Mouse (Mus musculus) lung, postnatal 25 days (tissue): ENCODE data around the gene Dbil5.
"Not testable (repeated sequence)": the region's sequence is repeated elsewhere in the genome, so short reads cannot be mapped to it uniquely, and the experiment has no call there.

Experiments used
- DNase-seq: peaks from one replicate; pipeline ENCODE4 v3.0.0; 2022; ENCODE audit warnings: low spot score

Dbil5 gene

DNA sequence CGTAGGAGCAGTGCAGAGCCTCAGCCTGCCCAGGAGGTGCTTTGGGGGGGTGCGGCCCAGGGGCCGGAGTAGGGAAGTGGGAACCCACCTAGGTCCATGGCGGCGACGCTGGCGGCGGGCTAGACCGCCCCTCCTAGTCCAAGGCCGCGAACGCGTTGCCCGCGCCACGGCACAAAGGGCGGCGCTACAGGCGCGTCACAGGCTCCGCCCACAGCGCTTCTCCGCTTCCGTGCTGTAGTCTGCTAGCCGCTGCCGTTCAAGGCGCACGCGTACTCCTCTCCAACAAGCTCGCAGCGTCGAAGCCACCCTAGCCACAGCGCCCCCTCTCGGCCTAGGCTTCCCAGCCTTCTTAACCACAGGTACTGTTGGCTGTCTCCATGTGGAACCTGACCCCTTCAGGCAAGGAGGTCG lies at the start of gene Dbil5, which contains the start of gene Gemin4:
Gene Dbil5, plus strand, starts transcription at position 219 of the 411 bp plus-strand sequence.
Gene Gemin4, minus strand, starts transcription at position 275 of the 411 bp plus-strand sequence.
- peak; percentile 98 for DNase-seq

GRCm38 (mm10) chr11:76168976-76169375 lies 48.4 kb upstream of the Dbil5 start:
- no peak for DNase-seq

- no peak for DNase-seq
Measured at GRCm38 (mm10) chr11:76170207-76170606, 47.2 kb upstream of the Dbil5 start.

- no peak for DNase-seq
Measured at GRCm38 (mm10) chr11:76178726-76179494, 38.5 kb upstream of the Dbil5 start.

- DNase-seq, result peak; percentile 91
Measured at GRCm38 (mm10) chr11:76179495-76180145, 37.8 kb upstream of the Dbil5 start, which contains the start of the genes Vps53 and Fam57a. TSS of gene Vps53 (minus strand) at chr11:76179647. TSS of gene Fam57a (plus strand) at chr11:76179671.

DNA sequence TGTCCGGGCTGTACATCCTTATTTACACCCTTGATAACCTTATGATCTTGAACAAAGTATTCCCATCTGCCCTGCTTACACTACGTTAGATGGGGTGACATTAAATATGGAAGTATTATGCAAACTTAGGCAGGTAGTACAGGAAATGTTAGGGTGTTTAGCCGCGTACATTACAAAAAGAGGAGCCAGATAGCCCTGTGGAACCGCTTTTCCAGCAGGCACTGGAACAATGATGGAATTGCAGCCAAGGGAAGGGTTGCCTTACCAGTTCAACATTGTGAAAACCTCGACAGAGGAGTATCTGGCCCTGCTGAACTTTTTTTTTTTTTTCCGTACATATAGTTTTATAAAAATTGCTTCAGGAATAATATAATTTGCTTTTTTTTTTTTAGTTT lies 37.3 kb upstream of the Dbil5 start:
- DNase-seq, result peak; percentile 8

GRCm38 (mm10) chr11:76183745-76184144 lies 33.7 kb upstream of the Dbil5 start:
- no peak for DNase-seq

GRCm38 (mm10) chr11:76186908-76187307 lies 30.5 kb upstream of the Dbil5 start:
- no peak for DNase-seq

- no peak for DNase-seq
Measured at GRCm38 (mm10) chr11:76196275-76196976, 21.0 kb upstream of the Dbil5 start.

DNA sequence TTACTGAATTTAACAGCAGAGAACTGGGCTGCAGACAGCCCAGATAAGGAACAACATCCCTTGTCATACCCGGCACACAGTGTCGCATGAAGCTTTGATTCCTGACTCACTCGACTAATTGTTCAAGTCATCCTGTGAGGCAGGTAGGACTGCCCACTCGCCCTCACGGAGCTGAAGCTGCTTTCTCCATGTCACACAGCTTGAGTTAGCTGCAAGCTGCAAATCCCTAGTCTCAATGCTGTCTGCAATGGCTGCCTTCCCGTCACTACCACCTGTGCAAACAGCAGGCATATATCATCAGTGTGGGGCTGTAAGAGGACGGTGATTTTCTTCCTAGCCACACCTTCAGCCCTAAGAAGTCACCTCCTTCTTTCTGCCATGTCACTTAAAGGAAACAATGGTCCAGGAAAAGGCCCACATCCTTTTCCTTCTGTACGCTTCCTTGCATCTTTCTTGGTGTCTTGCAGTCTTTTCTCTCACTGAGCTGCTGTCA lies 20.4 kb upstream of the Dbil5 start:
- no peak for DNase-seq

GRCm38 (mm10) chr11:76201761-76202674 lies 15.4 kb upstream of the Dbil5 start:
- DNase-seq, result peak; percentile 88

- DNase-seq, result no peak
Measured at GRCm38 (mm10) chr11:76206793-76207192, 10.6 kb upstream of the Dbil5 start.

DNA sequence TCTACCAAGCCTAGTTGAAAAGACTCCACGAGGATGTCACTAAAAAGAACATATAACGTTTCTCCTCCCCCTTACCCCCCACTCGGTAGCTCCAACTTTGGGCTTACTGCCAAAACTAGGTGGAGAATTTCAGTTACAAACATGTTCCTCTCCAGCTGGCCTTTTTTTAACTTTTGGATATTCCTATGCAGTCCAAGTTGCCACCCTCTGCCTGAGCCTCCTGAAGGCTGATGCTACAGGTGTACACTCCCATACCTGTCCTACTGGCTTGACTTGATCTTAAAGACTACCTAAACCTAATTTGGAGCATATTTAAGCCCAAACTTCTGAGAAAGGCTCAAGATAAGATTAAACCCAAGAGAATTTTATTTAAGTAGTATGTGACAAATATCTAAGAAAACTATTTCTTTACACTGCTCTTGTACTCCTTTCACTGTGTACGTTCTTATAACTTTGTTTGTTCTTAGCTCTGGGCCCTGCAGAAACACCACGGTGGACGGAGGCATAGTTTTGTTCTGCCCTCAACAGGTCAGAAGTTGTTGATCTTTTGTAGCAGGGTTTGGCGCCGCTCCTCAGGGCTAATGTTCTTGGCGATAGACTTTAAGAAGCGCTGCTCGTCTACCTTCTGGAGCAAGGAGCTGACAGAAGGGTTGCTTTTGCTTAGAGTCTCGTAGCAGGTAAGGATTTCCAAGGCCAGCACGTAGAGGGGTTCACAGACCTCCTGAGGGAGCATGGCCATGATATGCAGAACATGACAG lies 7.0 kb upstream of the Dbil5 start:
- peak; percentile 38 for DNase-seq

GRCm38 (mm10) chr11:76211595-76211994 lies 5.8 kb upstream of the Dbil5 start:
- DNase-seq, result not testable (repeated sequence)

DNA sequence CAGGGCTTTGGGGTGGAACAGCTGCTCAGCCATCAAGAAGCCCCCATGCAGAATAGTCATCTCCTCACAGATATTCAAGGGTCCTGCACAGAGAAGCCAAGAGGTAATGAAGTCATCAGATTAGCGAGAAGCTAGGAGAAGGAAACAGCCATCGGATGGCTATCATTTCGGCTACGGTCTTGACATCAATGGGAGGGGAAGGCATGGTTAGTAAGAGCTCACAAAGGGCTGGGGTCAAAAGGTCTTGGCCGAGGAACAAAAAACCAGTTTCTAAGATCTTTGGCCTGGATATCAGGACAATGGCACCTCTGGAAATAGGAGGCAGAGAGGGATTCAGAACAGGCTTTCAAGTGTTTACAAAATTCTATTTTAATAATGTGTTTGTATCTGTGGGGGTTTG lies 3.6 kb upstream of the Dbil5 start:
- no peak for DNase-seq

GRCm38 (mm10) chr11:76215011-76215410 lies 2.4 kb upstream of the Dbil5 start:
- DNase-seq, result peak; percentile 48

DNA sequence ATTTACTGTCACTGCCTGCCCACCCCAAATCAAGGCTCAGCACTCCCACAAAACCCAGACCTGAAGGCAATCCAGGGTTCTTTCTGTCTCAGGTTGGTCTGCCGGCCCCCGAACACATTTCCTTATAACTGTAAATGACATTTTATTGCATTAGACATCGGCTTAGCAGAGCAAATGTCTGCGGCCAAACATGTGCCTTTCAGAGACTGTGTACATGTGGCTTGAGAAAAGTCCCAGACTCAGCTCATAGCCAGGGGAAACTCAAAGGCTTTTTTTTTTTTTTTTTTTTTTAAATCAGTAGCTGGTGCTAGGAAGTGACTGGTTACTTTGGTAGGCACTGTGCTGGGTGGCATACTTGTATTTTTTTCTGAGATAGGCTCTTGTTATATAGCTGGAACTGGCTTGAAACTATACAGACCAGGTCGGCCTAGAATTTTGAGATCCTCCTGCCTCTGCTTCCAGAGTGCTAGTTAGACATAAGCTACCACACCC lies 1.3 kb upstream of the Dbil5 start:
- no peak for DNase-seq

DNA sequence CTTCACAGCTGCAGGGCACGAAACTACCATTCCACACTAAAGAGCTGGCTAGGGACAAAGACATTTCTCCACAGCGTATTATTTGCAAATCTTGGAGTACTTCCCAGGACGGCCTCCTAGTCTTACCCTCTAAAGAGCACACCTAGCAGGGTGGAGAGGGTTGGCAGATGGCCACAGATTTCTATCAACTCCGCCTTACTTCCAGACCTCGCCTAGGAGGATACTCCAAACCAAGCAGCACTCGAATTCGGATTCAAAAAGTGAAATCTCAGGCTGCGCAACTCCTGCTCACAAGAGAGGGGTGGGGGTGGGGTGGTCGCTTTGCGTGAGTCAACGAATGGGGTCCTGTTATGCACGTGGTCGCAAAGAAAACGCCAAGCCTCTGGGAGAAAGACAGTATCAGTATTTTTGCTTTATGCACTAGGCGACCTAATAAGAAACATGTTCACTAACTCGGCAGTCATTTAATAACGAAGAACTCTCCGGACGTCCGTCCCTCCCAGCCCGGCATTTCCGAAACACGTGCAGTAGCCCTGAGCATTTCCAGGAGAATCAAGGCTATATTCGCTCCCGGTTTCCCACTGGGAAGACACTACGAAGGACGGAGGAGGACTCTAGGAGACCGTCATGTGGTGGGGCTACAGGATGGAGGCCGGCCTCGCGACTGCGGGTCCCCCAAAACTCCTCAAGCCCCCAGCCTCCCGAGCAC lies 573 bp upstream of the Dbil5 start:
- peak; percentile 88 for DNase-seq

DNA sequence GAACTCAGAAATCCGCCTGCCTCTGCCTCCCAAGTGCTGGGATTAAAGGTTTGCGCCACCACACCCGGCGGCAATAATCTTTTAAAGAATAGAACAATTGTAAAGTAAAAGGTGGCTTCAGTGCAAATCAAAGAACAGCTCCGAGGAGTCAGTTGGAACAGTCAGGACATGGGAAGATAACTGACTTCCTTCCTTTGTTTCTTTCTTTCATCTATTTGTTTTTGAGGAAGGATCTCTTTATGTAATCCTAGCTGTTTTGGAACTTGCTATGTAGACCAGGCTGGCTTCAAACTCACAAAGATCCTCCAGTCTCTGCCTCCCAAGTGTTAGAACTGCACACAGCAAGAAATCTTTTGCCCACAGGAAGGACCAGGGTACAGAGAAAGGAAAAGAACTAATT lies 7.2 kb downstream of the Dbil5 start:
- DNase-seq, result no peak

GRCm38 (mm10) chr11:76225051-76225450 lies 7.6 kb downstream of the Dbil5 start:
- no peak for DNase-seq
